ENCODE assay signal across 17 mouse cellular contexts in genomic region chr3:98028072-98028471, GRCm38 (mm10). TPM values are rescaled to one million over a fixed set of nuclear protein-coding genes. Genes with fewer than 3 reads are reported as not detected.
A peak's percentile ranks its signal among the peaks of the same experiment; 100 is the strongest.
DNase-seq lines count a peak whose midpoint lies in the region; ATAC-seq and TF ChIP-seq lines count a peak whose summit lies in the region.
"Had no signal": no experiment of that assay in that cellular context is flagged by ENCODE, and none has a peak within 500 bp of the region (broad histone marks: within the 10 kb centered on the region; RNA-seq: fewer than 3 reads in every experiment).

No protein-coding gene starts in this region.

- no peak for ATAC-seq in frontal cortex, adult (ENCODE audit: low TSS enrichment)
- ATAC-seq: forebrain, embryonic 15.5 days; hindbrain, embryonic 16.5 days had no signal

- 31% methylated on average over 4 of the region's 4 CpGs for WGBS in kidney, adult 2 months

- intact Hi-C loops in gastrocnemius, adult 2 months (cut with DNase I), result no loop called here
- intact Hi-C loops in gastrocnemius, postnatal 36 days (cut with DNase I), result no loop called here

- no peaks in the 10 kb centered on the region for H3K36me3 ChIP-seq in kidney, adult 2 months (ENCODE audit: control insufficient read depth, insufficient read depth, low read length)
- H3K36me3 ChIP-seq: embryonic facial prominence, embryonic 12.5 days; forebrain, embryonic 15.5 days; heart, embryonic 12.5 days; hindbrain, embryonic 12.5 days had no signal

- peaks cover 46% of the 10 kb centered on the region for H3K4me1 ChIP-seq in kidney, adult 2 months (ENCODE audit: control insufficient read depth, insufficient read depth, low read length)

- no peak overlapping the region for H3K4me3 ChIP-seq in gastrocnemius, adult 2 months
- H3K4me3 ChIP-seq in kidney, adult 2 months (ENCODE audit: insufficient read depth, low read depth, low read length), result no peak overlapping the region
- H3K4me3 ChIP-seq in layer of hippocampus, adult 2 months, result no peak overlapping the region
- H3K4me3 ChIP-seq: embryonic facial prominence, embryonic 12.5 days; forebrain, embryonic 15.5 days; heart, embryonic 12.5 days; hindbrain, embryonic 12.5 days had no signal

- no peak for TF ChIP-seq CTCF in gastrocnemius, adult 2 months (IDR thresholded peaks at IDR 0.05)
- TF ChIP-seq CTCF in kidney, adult 2 months (conservative IDR thresholded peaks at IDR 0.05; ENCODE audit: insufficient read depth, insufficient read length, low read depth, low read length), result no peak
- TF ChIP-seq CTCF in layer of hippocampus, adult 2 months (conservative IDR thresholded peaks at IDR 0.05), result no peak

- no peaks in the 10 kb centered on the region for H3K27me3 ChIP-seq in kidney, adult 2 months (replicated peaks; ENCODE audit: control insufficient read depth, insufficient read depth, low read length)
- H3K27me3 ChIP-seq: embryonic facial prominence, embryonic 12.5 days; forebrain, embryonic 15.5 days; heart, embryonic 12.5 days had no signal

- peak overlapping the region; percentile 83 for H3K27ac ChIP-seq in gastrocnemius, adult 2 months
- H3K27ac ChIP-seq in kidney, adult 2 months (ENCODE audit: insufficient read depth, low read depth, low read length), result 0 out of 2 replicates have a peak overlapping the region, but pooled peaks have one; percentile 11
- H3K27ac ChIP-seq in layer of hippocampus, adult 2 months, result 0 out of 2 replicates have a peak overlapping the region, but pooled peaks have one; percentile 23
- H3K27ac ChIP-seq: embryonic facial prominence, embryonic 12.5 days; forebrain, embryonic 15.5 days; hindbrain, embryonic 12.5 days had no signal

- no peak for TF ChIP-seq POLR2A in kidney, adult 2 months (IDR thresholded peaks at IDR 0.05; ENCODE audit: low read depth, low read length)

- no peak for DNase-seq in gastrocnemius, adult 2 months
- no peak for DNase-seq in gastrocnemius, postnatal 36 days
- DNase-seq in kidney, adult 2 months, result no peak
- DNase-seq in kidney, postnatal 25 days, result no peak
- no peak for DNase-seq in layer of hippocampus, adult 2 months (ENCODE audit: low spot score in 2 of 2)
- DNase-seq in layer of hippocampus, postnatal 10 days (ENCODE audit: low spot score in 2 of 2), result no peak
- DNase-seq: B cell, adult 2 months; cerebellum, adult 11-12 months; cerebellum, adult 9-10 months; cerebellum, postnatal 25 days; gastrocnemius, postnatal 14 days had no signal

RNA-seq across cellular contexts. Expression of gene Notch2, which starts 14.7 kb away (rescaled TPM):
- total RNA-seq in gastrocnemius, adult 2 months (2021), result 10 to 100 TPM in 1 of 2 experiments, 1 to 10 TPM in 1; 8.7 to 10.3 TPM
- 1 to 10 TPM; 7.7 to 8.9 TPM for total RNA-seq in gastrocnemius, postnatal 36 days (2021)
- 16.3 and 20.0 TPM in 2 replicates for polyA plus RNA-seq in kidney, adult 2 months (2012; rRNA removed)
- 10 to 100 TPM; 22.2 to 25.5 TPM for total RNA-seq in layer of hippocampus, adult 2 months (2021)
- total RNA-seq in layer of hippocampus, postnatal 10 days (2021), result 10 to 100 TPM; 28.6 to 32.5 TPM

Comparison
In these comparisons a context has a peak if more than half of its experiments do, and no peak if none do; other contexts are left out.
1. H3K27ac ChIP-seq: peak in every context shown above with its lines; median percentile 83 in gastrocnemius, adult 2 months; 23 in layer of hippocampus, adult 2 months; 11 in kidney, adult 2 months.